Mouse (Mus musculus): ENCODE results near the gene Aoc1. TPM values are rescaled to one million over a fixed set of nuclear protein-coding genes. Genes with fewer than 3 reads are reported as not detected.
"Not testable (repeated sequence)": the region's sequence is repeated elsewhere in the genome, so short reads cannot be mapped to it uniquely, and the experiment has no call there.

Aoc1 gene
- total and polyA plus RNA-seq, 3 experiments, result 0.19 to 0.21 TPM; not detected in 1

GRCm38 (mm10) chr6:48864723-48865122, 8.0 kb upstream of the Aoc1 start:
- in situ Hi-C loops (cut with MboI; ENCODE audit: low pct_ligation_motif_present, low pct_unique_long_range_greater_than_20kb, low sequenced_read_pairs), result loop anchor here (10.0 kb wide), 1 partner anchor 90 kb away; no protein-coding TSS in a partner anchor
- peaks cover 4% of the 10 kb centered on the region for H3K27me3 ChIP-seq (replicated peaks)
- peaks cover 0 to 11% of the 10 kb centered on the region in 2 experiments; a peak in 2 of 4 replicates for H3K4me1 ChIP-seq (ENCODE audit: control insufficient read depth in 1 of 2, insufficient read depth in 2 of 2)
- H3K27ac ChIP-seq (ENCODE audit: insufficient read depth, low read depth), result no peak overlapping the region
- H3K4me3 ChIP-seq (replicated peaks in 1 of 3; ENCODE audit: low read depth in 2 of 3, low read length in 2 of 3, poor library complexity in 1 of 3), result no peak overlapping the region
- no peak overlapping the region for H3K4me2 ChIP-seq (ENCODE audit: insufficient read depth, low read depth, poor library complexity, severe bottlenecking)
- H3K36me3 ChIP-seq (replicated peaks in 1 of 2; ENCODE audit: control insufficient read depth in 1 of 2, insufficient read depth in 1 of 2, low read length in 1 of 2), result no peaks in the 10 kb centered on the region
- TF ChIP-seq MAFK (IDR thresholded peaks at IDR 0.05; ENCODE audit: insufficient replicate concordance, low read length) (no peak), TBP (conservative IDR thresholded peaks at IDR 0.05; ENCODE audit: low read depth, low read length) (no peak), MEF2A (IDR thresholded peaks at IDR 0.05; ENCODE audit: borderline replicate concordance, low read depth, low read length) (no peak), ELF1 (IDR thresholded peaks at IDR 0.05; ENCODE audit: low read depth, low read length) (no peak), BHLHE40 (IDR thresholded peaks at IDR 0.05; ENCODE audit: low read depth, low read length) (no peak), ETS1 (conservative IDR thresholded peaks at IDR 0.05; ENCODE audit: low read depth, low read length) (no peak), MXI1 (IDR thresholded peaks at IDR 0.05; ENCODE audit: low read depth, low read length) (no peak), CTCF (conservative IDR thresholded peaks at IDR 0.05 in 1 of 2, IDR thresholded peaks at IDR 0.05 in 1 of 2; ENCODE audit: low read depth in 2 of 2, low read length in 2 of 2) (no peak), EP300 (IDR thresholded peaks at IDR 0.05; ENCODE audit: low read length) (no peak), UBTF (IDR thresholded peaks at IDR 0.05; ENCODE audit: low read depth, low read length) (no peak), CHD1 (IDR thresholded peaks at IDR 0.05; ENCODE audit: low read depth, low read length) (no peak), ZMIZ1 (IDR thresholded peaks at IDR 0.05; ENCODE audit: low read depth, low read length) (no peak)
- dilution Hi-C loops (cut with MboI; ENCODE audit: extremely low pct_ligation_motif_present, extremely low pct_unique_long_range_greater_than_20kb, low sequenced_read_pairs), result no loop called here
- no peaks in the 10 kb centered on the region for H3K79me2 ChIP-seq (replicated peaks; ENCODE audit: control insufficient read depth, extremely low read depth, insufficient read depth, poor library complexity, severe bottlenecking)
- no peak for DNase-seq (ENCODE audit: extremely low read depth)
- H3K9ac ChIP-seq (ENCODE audit: insufficient read depth, low read depth), result no peak overlapping the region
- no peaks in the 10 kb centered on the region for H3K9me3 ChIP-seq (replicated peaks; ENCODE audit: low read length)

GRCm38 (mm10) chr6:48865152-48865745, 7.4 kb upstream of the Aoc1 start:
- in situ Hi-C loops (cut with MboI; ENCODE audit: low pct_ligation_motif_present, low pct_unique_long_range_greater_than_20kb, low sequenced_read_pairs), result loop anchor here (10.0 kb wide), 1 partner anchor 90 kb away; no protein-coding TSS in a partner anchor
- H3K4me3 ChIP-seq (replicated peaks in 1 of 3; ENCODE audit: low read depth in 2 of 3, low read length in 2 of 3, poor library complexity in 1 of 3), result no peak overlapping the region
- TF ChIP-seq JUND (conservative IDR thresholded peaks at IDR 0.05; ENCODE audit: low read depth, low read length) (no peak), ZMIZ1 (IDR thresholded peaks at IDR 0.05; ENCODE audit: low read depth, low read length) (no peak), BHLHE40 (IDR thresholded peaks at IDR 0.05; ENCODE audit: low read depth, low read length) (no peak), MAX (IDR thresholded peaks at IDR 0.05; ENCODE audit: low read length) (no peak), RAD21 (IDR thresholded peaks at IDR 0.05; ENCODE audit: low read depth, low read length) (no peak), ETS1 (conservative IDR thresholded peaks at IDR 0.05; ENCODE audit: low read depth, low read length) (no peak), ELF1 (IDR thresholded peaks at IDR 0.05; ENCODE audit: low read depth, low read length) (no peak), TCF12 (IDR thresholded peaks at IDR 0.05; ENCODE audit: low read depth, low read length) (no peak), TBP (conservative IDR thresholded peaks at IDR 0.05; ENCODE audit: low read depth, low read length) (no peak), IRF4 (IDR thresholded peaks at IDR 0.05; ENCODE audit: low read depth, low read length) (no peak), UBTF (IDR thresholded peaks at IDR 0.05; ENCODE audit: low read depth, low read length) (no peak), NRF1 (IDR thresholded peaks at IDR 0.05; ENCODE audit: low read depth, low read length) (no peak), CHD1 (IDR thresholded peaks at IDR 0.05; ENCODE audit: low read depth, low read length) (no peak), CHD2 (IDR thresholded peaks at IDR 0.05; ENCODE audit: low read length) (no peak), JUN (IDR thresholded peaks at IDR 0.05; ENCODE audit: insufficient read depth, low read depth, low read length) (no peak), ZC3H11A (IDR thresholded peaks at IDR 0.05; ENCODE audit: low read depth, low read length) (no peak), POLR2AphosphoS2 (IDR thresholded peaks at IDR 0.05; ENCODE audit: low read depth, low read length) (no peak), MEF2A (IDR thresholded peaks at IDR 0.05; ENCODE audit: borderline replicate concordance, low read depth, low read length) (no peak)
- no peak overlapping the region for H3K4me2 ChIP-seq (ENCODE audit: insufficient read depth, low read depth, poor library complexity, severe bottlenecking)
- no peak for DNase-seq (ENCODE audit: extremely low read depth)
- H3K27ac ChIP-seq (ENCODE audit: insufficient read depth, low read depth), result no peak overlapping the region
- no peaks in the 10 kb centered on the region for H3K36me3 ChIP-seq (replicated peaks in 1 of 2; ENCODE audit: control insufficient read depth in 1 of 2, insufficient read depth in 1 of 2, low read length in 1 of 2)
- H3K9me3 ChIP-seq (replicated peaks; ENCODE audit: low read length), result no peaks in the 10 kb centered on the region
- dilution Hi-C loops (cut with MboI; ENCODE audit: extremely low pct_ligation_motif_present, extremely low pct_unique_long_range_greater_than_20kb, low sequenced_read_pairs), result no loop called here
- peaks cover 3 to 13% of the 10 kb centered on the region in 2 experiments; a peak in 3 of 4 replicates for H3K4me1 ChIP-seq (ENCODE audit: control insufficient read depth in 1 of 2, insufficient read depth in 2 of 2)
- peaks cover 4% of the 10 kb centered on the region for H3K27me3 ChIP-seq (replicated peaks)
- H3K9ac ChIP-seq (ENCODE audit: insufficient read depth, low read depth), result no peak overlapping the region
- H3K79me2 ChIP-seq (replicated peaks; ENCODE audit: control insufficient read depth, extremely low read depth, insufficient read depth, poor library complexity, severe bottlenecking), result no peaks in the 10 kb centered on the region

GRCm38 (mm10) chr6:48866355-48866950, 6.2 kb upstream of the Aoc1 start:
- in situ Hi-C loops (cut with MboI; ENCODE audit: low pct_ligation_motif_present, low pct_unique_long_range_greater_than_20kb, low sequenced_read_pairs), result loop anchor here (10.0 kb wide), 1 partner anchor 88 kb away; no protein-coding TSS in a partner anchor
- H3K9ac ChIP-seq (ENCODE audit: insufficient read depth, low read depth); H3K9me3 ChIP-seq (replicated peaks; ENCODE audit: low read length); H3K27ac ChIP-seq (ENCODE audit: insufficient read depth, low read depth); H3K4me2 ChIP-seq (ENCODE audit: insufficient read depth, low read depth, poor library complexity, severe bottlenecking); H3K79me2 ChIP-seq (replicated peaks; ENCODE audit: control insufficient read depth, extremely low read depth, insufficient read depth, poor library complexity, severe bottlenecking); dilution Hi-C loops (cut with MboI; ENCODE audit: extremely low pct_ligation_motif_present, extremely low pct_unique_long_range_greater_than_20kb, low sequenced_read_pairs); H3K4me1 ChIP-seq (ENCODE audit: control insufficient read depth in 1 of 2, insufficient read depth in 2 of 2); H3K4me3 ChIP-seq (replicated peaks in 1 of 3; ENCODE audit: low read depth in 2 of 3, low read length in 2 of 3, poor library complexity in 1 of 3); DNase-seq (ENCODE audit: extremely low read depth); H3K36me3 ChIP-seq (replicated peaks in 1 of 2; ENCODE audit: control insufficient read depth in 1 of 2, insufficient read depth in 1 of 2, low read length in 1 of 2); H3K27me3 ChIP-seq (replicated peaks): not testable (repeated sequence)

Data from CH12.LX (cell line).